Mouse (Mus musculus) naive thymus-derived CD4-positive, alpha-beta T cell, adult 5 months (primary cell): ENCODE results near the gene Olfr1056. TPM values are rescaled to one million over a fixed set of nuclear protein-coding genes. Genes with fewer than 3 reads are reported as not detected.

Experiments
- polyA plus RNA-seq: library from polyadenylated mRNA; unstranded; fragments of 100-300 nt; shearing (Covaris generic); gene quantifications from one replicate; pipeline ENCODE4 v1.2.1, GENCODE M21; 2017

Gene Olfr1056
- polyA plus RNA-seq: not detected

DNA sequence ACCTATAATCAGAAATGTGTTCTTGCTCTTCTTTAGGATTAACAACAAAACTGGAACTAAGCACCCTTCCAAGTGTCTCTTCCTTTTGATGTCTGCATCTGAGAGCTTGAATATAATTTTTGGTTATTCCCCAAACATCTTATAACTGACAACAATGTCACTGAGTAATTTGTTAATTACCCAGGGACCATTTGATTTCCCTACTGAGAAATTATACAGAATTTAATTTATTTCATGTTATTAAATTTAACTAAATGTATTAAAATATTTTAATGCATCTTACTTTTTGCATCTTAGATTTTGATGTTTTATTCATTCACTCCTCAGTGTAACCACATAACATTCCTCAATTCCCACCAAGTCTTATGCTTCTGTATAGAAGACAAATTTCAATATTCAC is at the start of gene Olfr1056:
TSS of gene Olfr1056 (minus strand) at position 101 of the 400 bp plus-strand sequence.

GRCm38 (mm10) chr2:86388461-86388860 is 26.2 kb upstream of the Olfr1056 start, which contains the start of gene Olfr1058:
TSS of gene Olfr1058 (minus strand) at chr2:86388561.

GRCm38 (mm10) chr2:86378293-86378692 is 16.0 kb upstream of the Olfr1056 start, which contains the start of gene Olfr1057:
TSS of gene Olfr1057 (minus strand) at chr2:86378393.

GRCm38 (mm10) chr2:86350184-86350583 is 12.1 kb downstream of the Olfr1056 start, which contains the start of gene Olfr1055:
TSS of gene Olfr1055 (minus strand) at chr2:86350284.

GRCm38 (mm10) chr2:86335333-86335732 is 26.9 kb downstream of the Olfr1056 start, which contains the start of gene Olfr1054:
TSS of gene Olfr1054 (minus strand) at chr2:86335433.

DNA sequence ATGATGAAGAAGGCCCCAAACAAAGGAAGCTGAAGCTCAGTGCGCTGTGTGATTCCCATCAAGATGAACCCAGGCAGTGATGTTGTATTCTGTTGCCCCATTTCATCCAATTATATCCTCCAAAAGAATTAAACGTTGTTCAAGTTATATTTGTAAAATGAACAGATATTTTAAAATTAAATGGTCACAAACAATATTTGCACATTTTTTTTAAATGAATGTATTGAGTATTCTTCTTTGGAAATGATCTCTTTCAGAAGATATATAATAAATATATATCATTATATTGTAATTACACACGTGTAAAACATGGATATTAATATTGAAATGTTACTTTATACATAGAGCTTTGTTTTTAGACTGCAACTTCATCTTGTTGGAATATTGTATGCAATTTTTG is 47.1 kb downstream of the Olfr1056 start, which contains the start of gene Olfr1053:
TSS of gene Olfr1053 (minus strand) at position 101 of the 400 bp plus-strand sequence.

Other genes starting within 250 kb of the Olfr1056 start
- not detected for gene Olfr1039, start 226.5 kb downstream of the Olfr1056 start, polyA plus RNA-seq
- not detected for gene Olfr1040, start 215.7 kb downstream of the Olfr1056 start, polyA plus RNA-seq
- gene Olfr1042, start 200.6 kb downstream of the Olfr1056 start, polyA plus RNA-seq: 0.06 TPM
- gene Olfr1043, start 194.9 kb downstream of the Olfr1056 start, polyA plus RNA-seq: 0.37 TPM
- not detected for gene Olfr1044, start 184.6 kb downstream of the Olfr1056 start, polyA plus RNA-seq
- not detected for gene Olfr52, start 176.8 kb downstream of the Olfr1056 start, polyA plus RNA-seq
- 0.15 TPM for gene Olfr1045, start 159.5 kb downstream of the Olfr1056 start, polyA plus RNA-seq
- not detected for gene Olfr1046, start 143.2 kb downstream of the Olfr1056 start, polyA plus RNA-seq
- not detected for gene Olfr1047, start 131.1 kb downstream of the Olfr1056 start, polyA plus RNA-seq
- gene Olfr1048, start 122.2 kb downstream of the Olfr1056 start, polyA plus RNA-seq: 0.15 TPM
- gene Olfr1049, start 104.1 kb downstream of the Olfr1056 start, polyA plus RNA-seq: not detected
- gene Olfr1051, start 83.4 kb downstream of the Olfr1056 start, polyA plus RNA-seq: not detected
- gene Olfr1052, start 70.0 kb downstream of the Olfr1056 start, polyA plus RNA-seq: not detected
- not detected for gene Olfr1053, start 47.2 kb downstream of the Olfr1056 start, polyA plus RNA-seq
- not detected for gene Olfr1054, start 27.0 kb downstream of the Olfr1056 start, polyA plus RNA-seq
- gene Olfr1055, start 12.2 kb downstream of the Olfr1056 start, polyA plus RNA-seq: not detected
- gene Olfr1057, start 15.9 kb upstream of the Olfr1056 start, polyA plus RNA-seq: not detected
- not detected for gene Olfr1058, start 26.1 kb upstream of the Olfr1056 start, polyA plus RNA-seq
- not detected for gene Olfr1061, start 51.6 kb upstream of the Olfr1056 start, polyA plus RNA-seq
- gene Olfr1062, start 64.3 kb upstream of the Olfr1056 start, polyA plus RNA-seq: not detected
- gene Olfr1065, start 88.1 kb upstream of the Olfr1056 start, polyA plus RNA-seq: not detected
- gene Olfr1066, start 93.8 kb upstream of the Olfr1056 start, polyA plus RNA-seq: not detected
- not detected for gene Olfr228, start 124.9 kb upstream of the Olfr1056 start, polyA plus RNA-seq
- not detected for gene Olfr1076, start 146.0 kb upstream of the Olfr1056 start, polyA plus RNA-seq
- not detected for gene Olfr1079, start 180.0 kb upstream of the Olfr1056 start, polyA plus RNA-seq
- not detected for gene Olfr1080, start 195.8 kb upstream of the Olfr1056 start, polyA plus RNA-seq
- gene Olfr1082, start 236.5 kb upstream of the Olfr1056 start, polyA plus RNA-seq: 0.30 TPM